ENCODE assay signal across 10 mouse cellular contexts in the genomic region with DNA sequence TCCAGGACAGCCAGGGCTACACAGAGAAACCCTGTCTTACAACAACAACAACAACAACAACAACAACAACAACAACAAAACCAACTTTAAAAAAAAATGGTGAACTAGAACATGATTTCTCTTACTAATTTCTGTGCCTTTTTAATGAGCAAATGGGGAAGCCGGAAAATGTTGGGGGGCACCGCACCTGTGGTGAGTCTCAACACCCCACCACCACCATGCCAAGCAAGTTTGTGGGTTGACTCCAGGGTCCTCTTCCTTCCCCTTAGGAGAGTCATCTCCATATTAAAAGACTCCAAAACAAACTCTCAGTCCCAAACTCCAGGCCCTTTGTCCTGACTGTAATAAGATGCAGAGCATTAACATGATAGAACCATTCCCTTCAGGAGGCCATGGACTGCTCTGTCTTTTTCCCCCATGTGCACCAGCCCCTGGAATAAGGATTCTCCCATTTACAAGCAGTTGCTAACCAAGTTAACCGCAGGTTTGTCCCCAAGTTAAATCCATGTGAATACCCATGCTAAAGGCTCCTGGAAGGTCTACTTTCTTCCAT.
"Had no signal": no experiment of that assay in that cellular context is flagged by ENCODE, and none has a peak within 500 bp of the region (broad histone marks: within the 10 kb centered on the region; RNA-seq: fewer than 3 reads in every experiment).

No protein-coding gene starts in this region.

- H3K27ac ChIP-seq: limb, embryonic 12.5 days; liver, embryonic 14.5 days had no signal

- ATAC-seq: midbrain, embryonic 16.5 days had no signal

- H3K27me3 ChIP-seq: limb, embryonic 12.5 days had no signal

- DNase-seq: kidney, adult 8-10 months; kidney, postnatal 25 days; liver; lung, adult 18-20 months; right cerebral cortex, adult 18-20 months; right cerebral cortex, postnatal 25 days; thymus, postnatal 36 days had no signal

- H3K4me2 ChIP-seq: limb, embryonic 12.5 days had no signal

- H3K36me3 ChIP-seq: limb, embryonic 12.5 days had no signal

- H3K9ac ChIP-seq: limb, embryonic 12.5 days; liver, embryonic 14.5 days had no signal

- H3K4me3 ChIP-seq: limb, embryonic 12.5 days had no signal
